Mouse (Mus musculus): Measurements from ENCODE around the gene Ctnna2. TPM values are rescaled to one million over a fixed set of nuclear protein-coding genes. Genes with fewer than 3 reads are reported as not detected.
A peak's percentile ranks its signal among the peaks of the same experiment; 100 is the strongest.

Ctnna2 gene
- polyA plus RNA-seq, 1 experiment, result 86.0 TPM

DNA sequence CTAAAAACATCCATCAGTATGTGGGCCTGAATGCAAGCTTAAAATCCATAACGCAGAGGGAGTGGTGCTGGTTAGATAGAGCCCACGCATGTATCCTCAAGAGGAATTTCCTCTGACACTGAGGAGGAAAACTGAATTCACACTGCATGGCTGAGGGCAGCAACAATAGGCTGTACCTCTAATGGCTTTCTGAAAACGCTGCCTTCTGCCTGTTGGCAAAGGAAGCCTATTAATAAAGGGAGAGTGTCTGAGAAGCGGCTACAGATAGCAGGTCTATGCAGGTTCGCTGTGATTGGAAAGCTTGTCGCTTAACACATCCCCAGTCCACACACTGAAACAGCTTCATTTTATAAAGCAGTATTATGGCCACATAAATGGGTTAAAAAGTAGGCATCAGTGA is 688.1 kb downstream of the Ctnna2 start:
- H3K4me1 ChIP-seq (ENCODE audit: control insufficient read depth, insufficient read depth, low read length), result peaks cover 2% of the 10 kb centered on the region; the same call in 1 of the 2 replicates
- TF ChIP-seq CTCF (IDR thresholded peaks at IDR 0.05; ENCODE audit: extremely low read depth, insufficient read depth, low read length), result no peak
- no peak for TF ChIP-seq POLR2A (IDR thresholded peaks at IDR 0.05; ENCODE audit: extremely low read depth, insufficient read depth, low read length)
- H3K27ac ChIP-seq (ENCODE audit: insufficient read depth, low read length), result no peak overlapping the region

DNA sequence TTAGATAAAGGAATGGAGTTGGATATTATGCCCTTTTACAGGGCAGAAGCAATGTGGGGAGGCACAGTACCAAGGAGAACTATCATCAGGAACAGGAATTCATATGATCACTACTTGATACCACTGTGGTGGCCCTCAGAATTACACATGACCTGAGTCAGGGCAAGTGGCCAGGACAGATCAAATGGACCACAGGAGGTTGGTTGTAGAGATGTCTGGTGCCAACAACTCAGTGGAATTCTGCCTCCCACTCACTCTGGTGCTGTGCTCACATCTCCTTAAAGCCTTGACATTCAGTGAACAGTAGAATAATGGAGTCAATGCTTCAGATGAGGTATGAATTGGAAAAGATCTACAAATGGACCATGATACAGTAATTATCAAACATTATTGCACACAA is 691.1 kb downstream of the Ctnna2 start:
- H3K27ac ChIP-seq (ENCODE audit: insufficient read depth, low read length), result no peak overlapping the region
- no peak for TF ChIP-seq POLR2A (IDR thresholded peaks at IDR 0.05; ENCODE audit: extremely low read depth, insufficient read depth, low read length)
- no peak for TF ChIP-seq CTCF (IDR thresholded peaks at IDR 0.05; ENCODE audit: extremely low read depth, insufficient read depth, low read length)
- H3K4me1 ChIP-seq (ENCODE audit: control insufficient read depth, insufficient read depth, low read length), result peaks cover 2% of the 10 kb centered on the region; the same call in 1 of the 2 replicates
- no peak overlapping the region for H3K4me3 ChIP-seq (ENCODE audit: insufficient read depth, low read length)

More for the DNA sequence above, 688.1 kb downstream of the Ctnna2 start:
- no peak overlapping the region for H3K4me3 ChIP-seq (ENCODE audit: insufficient read depth, low read length)

DNA sequence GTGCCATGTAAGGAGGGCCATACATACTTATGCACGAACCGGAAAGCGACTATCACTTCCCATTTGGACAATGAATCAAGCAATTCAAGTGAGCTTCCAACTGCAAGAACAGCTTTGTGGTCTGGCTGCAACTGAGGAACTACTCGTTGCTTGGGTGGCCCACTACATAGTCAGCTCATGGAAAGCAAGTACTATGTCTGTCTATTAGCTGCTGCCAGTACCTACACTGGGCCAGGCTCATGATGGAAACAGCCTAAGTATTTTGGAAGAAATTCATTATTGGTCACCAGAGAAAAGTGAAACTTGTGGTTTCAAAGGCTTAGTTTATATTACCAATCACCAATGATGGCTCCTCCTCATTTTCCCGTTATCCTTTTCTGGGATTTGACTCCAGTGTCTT is 693.2 kb downstream of the Ctnna2 start:
- TF ChIP-seq CTCF (IDR thresholded peaks at IDR 0.05; ENCODE audit: extremely low read depth, insufficient read depth, low read length) (no peak), POLR2A (IDR thresholded peaks at IDR 0.05; ENCODE audit: extremely low read depth, insufficient read depth, low read length) (no peak)
- H3K4me3 ChIP-seq (ENCODE audit: insufficient read depth, low read length), result no peak overlapping the region
- H3K4me1 ChIP-seq (ENCODE audit: control insufficient read depth, insufficient read depth, low read length), result no peaks in the 10 kb centered on the region; the same call in 1 of the 2 replicates
- no peak overlapping the region for H3K27ac ChIP-seq (ENCODE audit: insufficient read depth, low read length)

DNA sequence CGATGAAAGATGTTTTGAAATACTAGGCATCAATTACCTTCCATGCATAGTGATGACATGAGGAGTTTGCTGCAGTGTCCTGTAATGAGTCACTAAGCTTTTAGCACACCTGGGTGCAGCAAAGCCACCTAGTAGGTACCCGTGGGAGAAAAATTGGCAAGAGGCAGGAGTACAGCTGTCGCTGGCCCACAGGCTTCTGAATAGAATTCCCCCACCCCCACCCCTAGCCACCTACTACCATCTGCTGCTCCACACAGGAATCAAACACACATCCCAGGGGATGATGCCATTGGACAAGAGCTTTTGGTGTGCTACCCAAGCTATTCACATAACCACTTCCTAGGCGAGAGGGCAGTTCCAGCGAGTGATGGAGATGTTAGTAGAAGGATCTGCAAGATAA is 700.7 kb downstream of the Ctnna2 start:
- Histone ChIP-seq H3K4me1 (ENCODE audit: control insufficient read depth, insufficient read depth, low read length) (peaks cover 2% of the 10 kb centered on the region), H3K4me3 (ENCODE audit: insufficient read depth, low read length) (no peak overlapping the region), H3K27ac (ENCODE audit: insufficient read depth, low read length) (no peak overlapping the region)
- TF ChIP-seq CTCF (IDR thresholded peaks at IDR 0.05; ENCODE audit: extremely low read depth, insufficient read depth, low read length), result no peak
- TF ChIP-seq POLR2A (IDR thresholded peaks at IDR 0.05; ENCODE audit: extremely low read depth, insufficient read depth, low read length), result no peak

DNA sequence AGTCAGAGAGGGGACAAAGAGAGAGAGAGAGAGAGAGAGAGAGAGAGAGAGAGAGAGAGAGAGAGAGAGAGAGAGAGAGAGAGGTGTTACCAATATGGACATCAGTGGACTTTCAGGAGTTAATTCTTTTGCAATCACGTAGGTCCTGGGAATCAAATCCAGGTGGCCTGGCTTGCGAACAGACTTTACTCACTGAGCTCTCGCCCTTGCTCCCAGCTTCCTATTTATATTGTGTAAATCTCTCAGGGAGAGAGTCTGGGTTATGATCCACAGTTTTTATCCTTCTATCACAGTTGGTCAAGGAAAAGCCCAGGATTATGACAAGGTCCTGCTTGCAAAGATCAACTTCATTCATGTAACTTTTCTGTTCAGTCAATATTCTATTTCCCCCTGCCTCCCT is 714.3 kb downstream of the Ctnna2 start:
- Histone ChIP-seq H3K27ac (ENCODE audit: insufficient read depth, low read length) (no peak overlapping the region), H3K4me3 (ENCODE audit: insufficient read depth, low read length) (no peak overlapping the region), H3K4me1 (ENCODE audit: control insufficient read depth, insufficient read depth, low read length) (no peaks in the 10 kb centered on the region)
- TF ChIP-seq CTCF (IDR thresholded peaks at IDR 0.05; ENCODE audit: extremely low read depth, insufficient read depth, low read length) (no peak), POLR2A (IDR thresholded peaks at IDR 0.05; ENCODE audit: extremely low read depth, insufficient read depth, low read length) (no peak)

DNA sequence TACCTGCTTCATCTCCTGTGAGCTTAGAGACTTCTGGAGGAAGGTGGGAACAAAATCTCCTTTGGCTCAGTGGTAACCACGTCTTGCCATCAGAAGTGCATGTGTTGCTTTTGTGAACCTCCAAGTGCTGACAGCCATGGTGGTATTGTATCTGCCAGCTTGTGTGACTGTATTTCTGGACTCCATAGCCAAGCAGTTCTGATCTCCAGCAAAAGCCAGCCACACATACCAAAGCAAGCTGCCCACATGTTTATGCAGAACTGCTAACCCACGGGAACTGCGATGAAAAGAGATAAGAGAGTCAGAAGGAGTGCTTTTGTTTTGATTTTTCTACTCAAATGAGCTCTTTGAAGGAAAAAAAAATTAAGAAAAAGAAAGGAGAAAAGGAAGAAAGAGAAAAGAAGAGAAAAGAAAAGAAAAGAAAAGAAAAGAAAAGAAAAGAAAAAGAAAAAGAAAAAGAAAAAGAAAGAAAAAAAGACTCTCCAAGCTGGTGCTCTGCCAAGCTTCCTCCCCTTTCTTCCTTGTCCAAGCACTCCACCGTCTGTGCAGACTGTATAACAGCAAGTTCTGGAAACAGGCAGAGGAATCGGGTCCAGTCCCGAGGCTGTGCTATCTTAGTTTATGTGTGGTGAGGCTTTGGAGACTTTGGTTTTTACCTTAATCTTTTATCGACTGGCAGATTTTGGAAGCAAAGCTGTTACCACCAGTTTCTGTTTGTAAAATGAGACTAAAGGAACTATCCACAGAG is 722.0 kb downstream of the Ctnna2 start:
- Histone ChIP-seq H3K4me1 (ENCODE audit: control insufficient read depth, insufficient read depth, low read length) (peaks cover 4% of the 10 kb centered on the region), H3K27ac (ENCODE audit: insufficient read depth, low read length) (no peak overlapping the region), H3K4me3 (ENCODE audit: insufficient read depth, low read length) (no peak overlapping the region)
- TF ChIP-seq POLR2A (IDR thresholded peaks at IDR 0.05; ENCODE audit: extremely low read depth, insufficient read depth, low read length) (no peak), CTCF (IDR thresholded peaks at IDR 0.05; ENCODE audit: extremely low read depth, insufficient read depth, low read length) (peak; percentile 78)

DNA sequence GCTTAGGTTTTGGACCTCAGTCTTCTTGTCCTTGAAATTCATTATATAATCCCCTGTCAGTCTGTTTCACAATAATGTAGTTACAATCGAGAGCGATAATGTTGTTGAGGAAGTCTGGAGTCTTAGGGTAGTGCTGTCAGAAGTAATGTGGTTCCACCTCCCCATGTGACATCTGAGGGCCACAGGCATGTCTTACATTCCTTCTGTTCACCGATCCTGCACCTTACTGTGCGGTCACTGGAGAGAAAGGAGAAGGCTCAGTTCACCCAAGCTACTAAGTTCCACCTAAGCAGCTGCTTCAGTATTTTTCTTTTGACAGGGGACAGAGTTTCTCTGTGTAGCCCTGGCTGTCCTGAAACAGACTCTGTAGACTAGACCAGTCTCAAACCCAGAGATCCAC is 723.2 kb downstream of the Ctnna2 start:
- Histone ChIP-seq H3K4me1 (ENCODE audit: control insufficient read depth, insufficient read depth, low read length) (peaks cover 4% of the 10 kb centered on the region), H3K4me3 (ENCODE audit: insufficient read depth, low read length) (no peak overlapping the region), H3K27ac (ENCODE audit: insufficient read depth, low read length) (no peak overlapping the region)
- TF ChIP-seq CTCF (IDR thresholded peaks at IDR 0.05; ENCODE audit: extremely low read depth, insufficient read depth, low read length), result no peak
- TF ChIP-seq POLR2A (IDR thresholded peaks at IDR 0.05; ENCODE audit: extremely low read depth, insufficient read depth, low read length), result no peak

DNA sequence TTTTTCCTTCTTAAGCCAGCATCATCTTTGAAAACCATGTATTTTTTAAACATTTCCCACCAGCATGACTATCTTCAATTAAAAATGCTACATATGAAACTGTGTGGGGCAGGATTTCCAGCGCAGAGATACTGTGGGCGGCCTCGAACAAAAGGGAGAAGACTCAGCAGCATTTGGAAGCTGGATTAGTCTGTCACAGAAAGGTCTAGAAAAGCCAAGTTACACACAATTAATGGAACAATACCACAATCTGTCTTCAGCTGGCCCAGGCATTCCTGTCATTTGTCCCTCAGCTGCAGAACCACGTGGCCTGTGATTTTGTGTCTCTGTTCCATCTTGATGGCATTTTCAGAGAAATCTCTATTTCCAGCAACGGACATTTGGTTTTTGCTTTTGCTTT is 726.0 kb downstream of the Ctnna2 start:
- no peak overlapping the region for H3K4me3 ChIP-seq (ENCODE audit: insufficient read depth, low read length)
- no peak overlapping the region for H3K27ac ChIP-seq (ENCODE audit: insufficient read depth, low read length)

DNA sequence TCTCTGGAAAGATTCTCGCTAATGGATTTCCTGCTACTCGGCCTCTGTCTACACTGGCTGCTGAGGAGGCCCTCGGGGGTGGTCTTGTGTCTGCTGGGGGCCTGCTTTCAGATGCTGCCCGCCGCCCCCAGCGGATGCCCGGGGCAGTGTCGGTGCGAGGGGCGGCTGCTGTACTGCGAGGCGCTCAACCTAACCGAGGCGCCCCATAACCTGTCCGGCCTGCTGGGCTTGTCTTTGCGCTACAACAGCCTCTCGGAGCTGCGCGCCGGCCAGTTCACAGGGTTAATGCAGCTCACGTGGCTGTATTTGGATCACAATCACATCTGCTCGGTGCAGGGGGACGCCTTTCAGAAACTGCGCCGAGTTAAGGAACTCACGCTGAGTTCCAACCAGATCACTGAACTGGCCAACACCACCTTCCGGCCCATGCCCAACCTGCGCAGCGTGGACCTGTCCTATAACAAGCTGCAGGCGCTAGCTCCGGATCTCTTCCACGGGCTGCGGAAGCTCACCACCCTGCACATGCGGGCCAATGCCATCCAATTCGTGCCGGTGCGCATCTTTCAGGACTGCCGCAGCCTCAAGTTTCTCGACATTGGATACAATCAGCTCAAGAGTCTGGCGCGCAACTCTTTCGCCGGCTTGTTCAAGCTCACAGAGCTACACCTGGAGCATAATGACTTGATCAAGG is 735.8 kb downstream of the Ctnna2 start:
- Histone ChIP-seq H3K27ac (ENCODE audit: insufficient read depth, low read length) (peak overlapping the region; percentile 88), H3K4me1 (ENCODE audit: control insufficient read depth, insufficient read depth, low read length) (peaks cover 1% of the 10 kb centered on the region; the same call in 1 of the 2 replicates), H3K4me3 (ENCODE audit: insufficient read depth, low read length) (peak overlapping the region; percentile 94)
- 0 out of 2 replicates have a peak, but pooled peaks have one; percentile 16 for TF ChIP-seq POLR2A (IDR thresholded peaks at IDR 0.05; ENCODE audit: extremely low read depth, insufficient read depth, low read length)
- TF ChIP-seq CTCF (IDR thresholded peaks at IDR 0.05; ENCODE audit: extremely low read depth, insufficient read depth, low read length), result no peak

More for the DNA sequence above, 726.0 kb downstream of the Ctnna2 start:
- TF ChIP-seq POLR2A (IDR thresholded peaks at IDR 0.05; ENCODE audit: extremely low read depth, insufficient read depth, low read length) (no peak), CTCF (IDR thresholded peaks at IDR 0.05; ENCODE audit: extremely low read depth, insufficient read depth, low read length) (no peak)
- H3K4me1 ChIP-seq (ENCODE audit: control insufficient read depth, insufficient read depth, low read length), result peaks cover 10% of the 10 kb centered on the region
